Mouse (Mus musculus): ENCODE data around the gene Msmb. TPM values are rescaled to one million over a fixed set of nuclear protein-coding genes. Genes with fewer than 3 reads are reported as not detected.

Msmb gene
- not detected for polyA plus RNA-seq (2017; shearing (Covaris generic))

DNA sequence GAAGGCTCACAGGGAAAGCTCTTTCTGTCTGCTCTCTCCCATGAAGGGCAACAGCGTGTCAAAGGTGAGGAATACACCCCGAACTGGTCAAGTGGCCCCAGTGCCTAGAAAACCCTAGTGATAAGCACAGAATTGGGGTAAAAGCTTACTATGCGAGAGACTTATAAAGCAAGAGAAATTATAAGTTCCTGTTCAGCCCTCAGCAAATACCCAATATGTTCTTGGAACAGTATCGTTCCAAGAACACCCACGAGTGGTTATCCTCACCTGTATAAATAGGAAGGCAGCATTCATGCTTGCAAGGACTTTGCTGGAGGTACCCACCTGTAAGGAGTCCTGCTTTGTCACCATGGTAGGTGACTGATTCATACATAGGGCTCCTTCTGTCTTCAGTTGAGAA, at the start of gene Msmb:
Gene Msmb (plus strand): TSS at position 301 of the 400 bp plus-strand sequence.

DNA sequence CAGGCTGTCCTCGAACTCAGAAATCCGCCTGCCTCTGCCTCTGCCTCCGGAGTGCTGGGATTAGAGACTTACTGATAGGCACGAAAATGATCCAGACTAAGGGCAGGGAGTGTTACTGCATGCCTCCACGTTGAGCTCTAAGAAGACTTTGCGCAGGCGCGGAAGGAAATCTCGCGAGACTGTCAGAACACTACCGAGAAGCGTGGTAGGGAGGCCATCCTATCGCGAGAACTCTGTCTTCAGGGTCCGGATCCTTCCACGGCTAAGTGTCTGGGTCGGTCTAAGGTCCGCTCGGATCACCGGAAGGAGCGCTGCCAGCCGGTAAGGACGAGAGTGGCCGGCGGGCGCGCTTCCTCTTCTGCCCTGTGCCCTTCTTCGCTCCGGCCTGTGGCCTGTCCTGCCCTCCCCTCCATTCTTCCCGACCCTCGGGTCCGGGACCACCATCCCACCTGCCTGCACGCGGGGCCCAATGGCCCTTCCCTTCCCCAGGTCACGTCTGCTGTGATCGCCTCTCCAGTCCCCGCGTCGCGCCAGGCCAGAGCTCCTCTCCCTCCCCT, 17.9 kb downstream of the Msmb start, which contains the start of gene Ncoa4:
Gene Ncoa4 (plus strand): TSS at position 176 of the 557 bp plus-strand sequence.

DNA sequence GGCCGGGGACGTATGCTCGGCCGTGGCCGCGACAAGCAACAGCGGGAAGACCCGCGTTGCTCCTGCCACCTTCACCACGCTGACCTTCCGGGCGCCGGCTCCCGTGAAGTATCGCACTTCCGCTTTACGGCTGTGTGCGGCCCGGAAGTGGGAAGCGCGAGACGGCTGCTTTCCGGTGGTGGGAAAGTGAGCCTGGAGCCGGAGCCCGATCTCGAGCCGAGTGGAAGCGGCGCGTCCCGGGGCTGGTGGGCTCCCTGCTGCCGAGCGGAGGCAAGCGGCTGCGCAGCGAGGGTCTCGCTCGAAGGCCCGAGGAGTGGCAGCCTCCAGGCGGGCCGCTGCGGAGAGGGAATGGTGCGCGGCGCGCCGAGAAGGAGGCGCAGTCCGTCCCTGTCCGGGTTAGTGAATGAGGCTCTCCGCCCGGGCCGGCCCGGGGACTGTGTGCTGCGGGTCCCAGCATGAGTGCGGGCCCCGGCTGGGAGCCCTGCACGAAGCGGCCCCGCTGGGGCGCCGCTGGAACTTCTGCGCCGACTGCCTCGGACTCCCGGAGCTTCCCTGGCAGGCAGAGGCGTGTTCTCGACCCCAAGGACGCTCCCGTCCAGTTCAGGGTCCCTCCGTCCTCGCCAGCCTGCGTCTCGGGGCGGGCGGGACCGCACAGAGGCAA, 60.1 kb downstream of the Msmb start, which contains the start of the genes Timm23 and Parg:
Gene Timm23 (minus strand): TSS at position 108 of the 661 bp plus-strand sequence.
Gene Parg (plus strand): TSS at position 159 of the 661 bp plus-strand sequence.

Other genes starting within 250 kb of the Msmb start
- gene Galnt15, start 113.0 kb upstream of the Msmb start, polyA plus RNA-seq (2017; shearing (Covaris generic)): under 1 TPM; 0.07 to 0.12 TPM
- 10 to 100 TPM; 13.0 to 14.5 TPM for gene Oxnad1, start 56.6 kb upstream of the Msmb start, polyA plus RNA-seq (2017; shearing (Covaris generic))
- gene Dph3, start 56.3 kb upstream of the Msmb start, polyA plus RNA-seq (2017; shearing (Covaris generic)): 10 to 100 TPM; 73.5 to 77.7 TPM
- gene Ncoa4, start 17.8 kb downstream of the Msmb start, polyA plus RNA-seq (2017; shearing (Covaris generic)): 10 to 100 TPM; 72.7 to 99.2 TPM
- 100 to 1,000 TPM in 1 of 2 experiments, 10 to 100 TPM in 1; 89.6 to 103 TPM for gene Timm23, start 59.9 kb downstream of the Msmb start, polyA plus RNA-seq (2017; shearing (Covaris generic))
- 10 to 100 TPM; 69.8 to 72.8 TPM for gene Parg, start 59.9 kb downstream of the Msmb start, polyA plus RNA-seq (2017; shearing (Covaris generic))
- gene Ogdhl, start 180.0 kb downstream of the Msmb start, polyA plus RNA-seq (2017; shearing (Covaris generic)): under 1 TPM; 0.13 to 0.67 TPM
- gene 1700024G13Rik, start 246.4 kb downstream of the Msmb start, polyA plus RNA-seq (2017; shearing (Covaris generic)): not detected

Data from inflammation-experienced regulatory T-cells (primary cell).